Mouse (Mus musculus): ENCODE measurements around the gene Fbxo7.
"Not testable (repeated sequence)": the region's sequence is repeated elsewhere in the genome, so short reads cannot be mapped to it uniquely, and the experiment has no call there.

Fbxo7 gene

GRCm38 (mm10) chr10:86021749-86022473, at the start of gene Fbxo7:
TSS of gene Fbxo7 (plus strand) at chr10:86021972.
- peak; percentile 48 to 73 for DNase-seq (ENCODE audit: low read depth in 1 of 2, low spot score in 2 of 2)

- no peak for DNase-seq (ENCODE audit: low read depth in 1 of 2, low spot score in 2 of 2)
Measured at GRCm38 (mm10) chr10:85972915-85973314, 48.9 kb upstream of the Fbxo7 start.

GRCm38 (mm10) chr10:85989412-85990115, 32.2 kb upstream of the Fbxo7 start:
- no peak for DNase-seq (ENCODE audit: low read depth in 1 of 2, low spot score in 2 of 2)

- DNase-seq (ENCODE audit: low read depth in 1 of 2, low spot score in 2 of 2), result no peak
Measured at GRCm38 (mm10) chr10:85992412-85992811, 29.4 kb upstream of the Fbxo7 start.

GRCm38 (mm10) chr10:85993836-85994235, 27.9 kb upstream of the Fbxo7 start:
- DNase-seq (ENCODE audit: low read depth in 1 of 2, low spot score in 2 of 2), result no peak

- DNase-seq (ENCODE audit: low read depth in 1 of 2, low spot score in 2 of 2), result no peak
Measured at GRCm38 (mm10) chr10:85994543-85995104, 27.1 kb upstream of the Fbxo7 start.

GRCm38 (mm10) chr10:86000447-86000846, 21.3 kb upstream of the Fbxo7 start:
- no peak for DNase-seq (ENCODE audit: low read depth in 1 of 2, low spot score in 2 of 2)

GRCm38 (mm10) chr10:86006455-86006854, 15.3 kb upstream of the Fbxo7 start:
- DNase-seq (ENCODE audit: low read depth in 1 of 2, low spot score in 2 of 2), result no peak

- DNase-seq (ENCODE audit: low read depth in 1 of 2, low spot score in 2 of 2), result no peak
Measured at GRCm38 (mm10) chr10:86009688-86010087, 12.1 kb upstream of the Fbxo7 start.

- no peak for DNase-seq (ENCODE audit: low read depth in 1 of 2, low spot score in 2 of 2)
Measured at GRCm38 (mm10) chr10:86010636-86011035, 11.1 kb upstream of the Fbxo7 start.

GRCm38 (mm10) chr10:86011172-86011571, 10.6 kb upstream of the Fbxo7 start:
- no peak for DNase-seq (ENCODE audit: low read depth in 1 of 2, low spot score in 2 of 2)

- DNase-seq (ENCODE audit: low read depth in 1 of 2, low spot score in 2 of 2), result no peak
Measured at GRCm38 (mm10) chr10:86011781-86012180, 10.0 kb upstream of the Fbxo7 start, which contains the start of gene Bpifc. TSS of gene Bpifc (minus strand) at chr10:86011895.

- DNase-seq (ENCODE audit: low read depth in 1 of 2, low spot score in 2 of 2), result no peak
Measured at GRCm38 (mm10) chr10:86017781-86018180, 4.0 kb upstream of the Fbxo7 start.

GRCm38 (mm10) chr10:86018813-86019212, 3.0 kb upstream of the Fbxo7 start:
- DNase-seq (ENCODE audit: low read depth in 1 of 2, low spot score in 2 of 2), result no peak

GRCm38 (mm10) chr10:86021408-86021748, 394 bp upstream of the Fbxo7 start:
- DNase-seq (ENCODE audit: low read depth in 1 of 2, low spot score in 2 of 2), result no peak

- no peak for DNase-seq (ENCODE audit: low read depth in 1 of 2, low spot score in 2 of 2)
Measured at GRCm38 (mm10) chr10:86022474-86022816, 673 bp downstream of the Fbxo7 start.

GRCm38 (mm10) chr10:86023149-86023548, 1.4 kb downstream of the Fbxo7 start:
- DNase-seq (ENCODE audit: low read depth in 1 of 2, low spot score in 2 of 2), result no peak

- DNase-seq (ENCODE audit: low read depth in 1 of 2, low spot score in 2 of 2), result no peak
Measured at GRCm38 (mm10) chr10:86025906-86026305, 4.1 kb downstream of the Fbxo7 start.

GRCm38 (mm10) chr10:86026354-86026753, 4.6 kb downstream of the Fbxo7 start:
- no peak for DNase-seq (ENCODE audit: low read depth in 1 of 2, low spot score in 2 of 2)

GRCm38 (mm10) chr10:86026807-86027206, 5.0 kb downstream of the Fbxo7 start:
- not testable (repeated sequence) for DNase-seq (ENCODE audit: low read depth in 1 of 2, low spot score in 2 of 2)

GRCm38 (mm10) chr10:86030743-86031142, 9.0 kb downstream of the Fbxo7 start:
- no peak for DNase-seq (ENCODE audit: low read depth in 1 of 2, low spot score in 2 of 2)

GRCm38 (mm10) chr10:86032517-86032916, 10.7 kb downstream of the Fbxo7 start:
- no peak for DNase-seq (ENCODE audit: low read depth in 1 of 2, low spot score in 2 of 2)

Data from monocyte, adult 2 months (primary cell).